9 mouse cellular contexts compared by ENCODE assay signal in the genomic region with DNA sequence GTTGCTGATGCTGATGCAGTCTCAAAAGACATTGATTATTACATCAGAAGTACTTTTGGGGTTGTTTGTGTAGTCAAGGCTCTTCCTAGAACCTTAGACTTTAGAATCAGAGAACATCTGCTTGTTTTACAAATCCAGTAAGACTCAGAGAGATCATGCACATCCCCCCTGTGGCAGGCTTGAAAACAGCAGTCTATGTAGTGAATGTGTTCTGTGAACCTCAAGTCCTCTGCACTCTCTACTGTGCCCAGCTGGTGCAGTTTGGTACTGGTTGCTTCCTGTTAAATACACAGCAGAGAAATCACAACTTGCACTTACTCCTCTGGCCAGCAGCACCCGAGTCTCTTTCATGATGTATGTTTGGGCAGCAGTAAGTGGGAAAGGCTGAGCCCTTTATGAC. TPM values are rescaled to one million over a fixed set of nuclear protein-coding genes. Genes with fewer than 3 reads are reported as not detected.
A peak's percentile ranks its signal among the peaks of the same experiment; 100 is the strongest.
DNase-seq lines count a peak whose midpoint lies in the region; ATAC-seq and TF ChIP-seq lines count a peak whose summit lies in the region.
"Had no signal": no experiment of that assay in that cellular context is flagged by ENCODE, and none has a peak within 500 bp of the region (broad histone marks: within the 10 kb centered on the region; RNA-seq: fewer than 3 reads in every experiment).

No protein-coding gene starts in this region.

- peak; percentile 72 for TF ChIP-seq CTCF in heart, adult 2 months (IDR thresholded peaks at IDR 0.05)
- TF ChIP-seq CTCF in MEL (IDR thresholded peaks at IDR 0.05 in 2 of 3, conservative IDR thresholded peaks at IDR 0.05 in 1 of 3; ENCODE audit: control insufficient read depth in 1 of 3, insufficient read depth in 1 of 3, low read depth in 2 of 3, low read length in 3 of 3, poor library complexity in 1 of 3, severe bottlenecking in 1 of 3), result peak in 2 of 3 experiments; percentile 54 to 66; a peak in 4 of 6 replicates

- TF ChIP-seq POLR2A in heart, adult 2 months (IDR thresholded peaks at IDR 0.05; ENCODE audit: insufficient read depth, low read depth, low read length), result no peak
- no peak for TF ChIP-seq POLR2A in MEL (IDR thresholded peaks at IDR 0.05; ENCODE audit: control insufficient read depth in 1 of 2, insufficient read depth in 1 of 2, low read depth in 1 of 2, low read length in 2 of 2, poor library complexity in 1 of 2)

- no peak overlapping the region for H3K9ac ChIP-seq in heart, adult 2 months (ENCODE audit: low read depth, low read length)
- H3K9ac ChIP-seq in heart, embryonic 12.5 days, result no peak overlapping the region
- no peak overlapping the region for H3K9ac ChIP-seq in MEL (ENCODE audit: control insufficient read depth, low read depth, low read length, poor library complexity, severe bottlenecking)
- no peak overlapping the region for H3K9ac ChIP-seq in embryonic facial prominence, embryonic 11.5 days (replicated peaks; ENCODE audit: low read length)
- H3K9ac ChIP-seq in liver, embryonic 12.5 days, result no peak overlapping the region
- H3K9ac ChIP-seq: limb, embryonic 13.5 days had no signal

- ATAC-seq in heart, embryonic 12.5 days (ENCODE audit: insufficient number of reproducible peaks, low FRiP score), result no peak
- no peak for ATAC-seq in embryonic facial prominence, embryonic 11.5 days (replicated peaks; ENCODE audit: insufficient number of reproducible peaks, low FRiP score, low TSS enrichment, low read depth)
- peak; percentile 67 for ATAC-seq in liver, embryonic 12.5 days

- H3K27me3 ChIP-seq in heart, adult 2 months (ENCODE audit: control insufficient read depth, insufficient read depth, low read length), result no peaks in the 10 kb centered on the region
- 0 out of 2 replicates have a peak, but pooled peaks cover 3% of the 10 kb centered on the region for H3K27me3 ChIP-seq in heart, embryonic 12.5 days (replicated peaks)
- no peaks in the 10 kb centered on the region for H3K27me3 ChIP-seq in MEL (ENCODE audit: control insufficient read depth in 1 of 2, insufficient read depth in 2 of 2, low read length in 2 of 2)
- no peaks in the 10 kb centered on the region for H3K27me3 ChIP-seq in embryonic facial prominence, embryonic 11.5 days (ENCODE audit: control insufficient read depth, insufficient read depth, low read length)
- H3K27me3 ChIP-seq in liver, embryonic 12.5 days (replicated peaks), result no peaks in the 10 kb centered on the region
- H3K27me3 ChIP-seq: limb, embryonic 13.5 days had no signal

- no peak overlapping the region for H3K4me2 ChIP-seq in heart, embryonic 12.5 days
- H3K4me2 ChIP-seq in embryonic facial prominence, embryonic 11.5 days (ENCODE audit: low read depth, low read length), result no peak overlapping the region
- H3K4me2 ChIP-seq in liver, embryonic 12.5 days, result 0 out of 2 replicates have a peak overlapping the region, but pooled peaks have one; percentile 4
- H3K4me2 ChIP-seq: limb, embryonic 13.5 days had no signal

- TF ChIP-seq RAD21 in MEL (IDR thresholded peaks at IDR 0.05; ENCODE audit: low read depth, low read length), result peak; percentile 49

- TF ChIP-seq EP300 in heart, adult 2 months (IDR thresholded peaks at IDR 0.05; ENCODE audit: insufficient read depth, low read depth, low read length), result no peak
- TF ChIP-seq EP300 in MEL (IDR thresholded peaks at IDR 0.05; ENCODE audit: low read depth in 1 of 2, low read length in 2 of 2), result no peak

- H3K36me3 ChIP-seq in heart, adult 2 months (ENCODE audit: control insufficient read depth, insufficient read depth, low read length), result no peaks in the 10 kb centered on the region
- no peaks in the 10 kb centered on the region for H3K36me3 ChIP-seq in heart, embryonic 12.5 days
- H3K36me3 ChIP-seq in MEL (ENCODE audit: control insufficient read depth in 1 of 2, insufficient read depth in 2 of 2, low read length in 2 of 2), result no peaks in the 10 kb centered on the region
- no peaks in the 10 kb centered on the region for H3K36me3 ChIP-seq in embryonic facial prominence, embryonic 11.5 days (replicated peaks; ENCODE audit: control insufficient read depth, insufficient read depth, low read depth, low read length)
- H3K36me3 ChIP-seq in liver, embryonic 12.5 days, result no peaks in the 10 kb centered on the region
- H3K36me3 ChIP-seq: limb, embryonic 13.5 days had no signal

- no peak for DNase-seq in heart, adult 2 months
- DNase-seq in MEL (ENCODE audit: low read depth, low spot score), result peak; percentile 86
- DNase-seq in embryonic facial prominence, embryonic 11.5 days (ENCODE audit: low spot score), result peak; percentile 64
- DNase-seq in kidney, adult 8-10 months, result peak; percentile 50 to 78
- peak; percentile 70 for DNase-seq in retina, postnatal 1 day
- DNase-seq in cerebellum, adult 8-10 months, result no peak

- H3K4me3 ChIP-seq in heart, adult 2 months, result no peak overlapping the region
- H3K4me3 ChIP-seq in heart, embryonic 12.5 days, result no peak overlapping the region
- no peak overlapping the region for H3K4me3 ChIP-seq in MEL (ENCODE audit: control insufficient read depth in 1 of 2, insufficient read depth in 1 of 2, low read depth in 2 of 2, low read length in 2 of 2)
- no peak overlapping the region for H3K4me3 ChIP-seq in embryonic facial prominence, embryonic 11.5 days (ENCODE audit: low read depth, low read length)
- no peak overlapping the region for H3K4me3 ChIP-seq in liver, embryonic 12.5 days
- H3K4me3 ChIP-seq: limb, embryonic 13.5 days had no signal

- H3K4me1 ChIP-seq in heart, adult 2 months (ENCODE audit: control insufficient read depth, insufficient read depth, low read length), result no peaks in the 10 kb centered on the region
- H3K4me1 ChIP-seq in heart, embryonic 12.5 days (replicated peaks), result no peaks in the 10 kb centered on the region
- no peaks in the 10 kb centered on the region for H3K4me1 ChIP-seq in MEL (ENCODE audit: control insufficient read depth in 1 of 2, insufficient read depth in 2 of 2, low read length in 2 of 2)
- H3K4me1 ChIP-seq in embryonic facial prominence, embryonic 11.5 days (ENCODE audit: control insufficient read depth, insufficient read depth, low read length), result no peaks in the 10 kb centered on the region
- H3K4me1 ChIP-seq in liver, embryonic 12.5 days, result peaks cover 14% of the 10 kb centered on the region
- H3K4me1 ChIP-seq: limb, embryonic 13.5 days had no signal

- H3K27ac ChIP-seq in heart, adult 2 months, result no peak overlapping the region
- no peak overlapping the region for H3K27ac ChIP-seq in heart, embryonic 12.5 days (ENCODE audit: poor library complexity, severe bottlenecking)
- H3K27ac ChIP-seq in MEL (ENCODE audit: control insufficient read depth, low read depth, low read length), result no peak overlapping the region
- H3K27ac ChIP-seq in embryonic facial prominence, embryonic 11.5 days (replicated peaks; ENCODE audit: low read depth, low read length), result no peak overlapping the region
- no peak overlapping the region for H3K27ac ChIP-seq in liver, embryonic 12.5 days
- H3K27ac ChIP-seq: limb, embryonic 13.5 days had no signal

- H3K79me2 ChIP-seq in heart, adult 2 months (replicated peaks; ENCODE audit: control insufficient read depth, insufficient read depth, low read length), result no peaks in the 10 kb centered on the region
- H3K79me2 ChIP-seq in MEL (ENCODE audit: control insufficient read depth, insufficient read depth, low read length, poor library complexity), result no peaks in the 10 kb centered on the region

- intact Hi-C loops in heart, adult 2 months (cut with DNase I), result no loop called here

- H3K9me3 ChIP-seq in heart, embryonic 12.5 days (replicated peaks), result peaks cover 3% of the 10 kb centered on the region; the same call in 1 of the 2 replicates
- H3K9me3 ChIP-seq in MEL (replicated peaks; ENCODE audit: insufficient read depth, low read length), result no peaks in the 10 kb centered on the region
- H3K9me3 ChIP-seq in embryonic facial prominence, embryonic 11.5 days (replicated peaks; ENCODE audit: control insufficient read depth, low read length), result no peaks in the 10 kb centered on the region
- no peaks in the 10 kb centered on the region for H3K9me3 ChIP-seq in liver, embryonic 12.5 days (replicated peaks)
- H3K9me3 ChIP-seq: limb, embryonic 13.5 days had no signal

- WGBS in heart, adult 2 months, result 14% methylated on average over 1 of the region's 1 CpGs
- 25% methylated on average over 1 of the region's 1 CpGs for WGBS in heart, embryonic 12.5 days
- WGBS in embryonic facial prominence, embryonic 11.5 days, result 38% methylated on average over 1 of the region's 1 CpGs
- 13% methylated on average over 1 of the region's 1 CpGs for WGBS in liver, embryonic 12.5 days (ENCODE audit: insufficient replicate concordance)

TF ChIP-seq in MEL, 35 proteins besides CTCF, POLR2A, EP300 and RAD21:
- TF ChIP-seq SMC3 (IDR thresholded peaks at IDR 0.05; ENCODE audit: low read depth, low read length) (peak; percentile 50), POLR2AphosphoS5 (IDR thresholded peaks at IDR 0.05; ENCODE audit: borderline replicate concordance, low read depth, low read length) (no peak), GABPA (IDR thresholded peaks at IDR 0.05; ENCODE audit: low read depth, low read length) (no peak), E2F4 (IDR thresholded peaks at IDR 0.05; ENCODE audit: borderline replicate concordance, low read depth, low read length) (no peak), ZC3H11A (IDR thresholded peaks at IDR 0.05; ENCODE audit: low read depth, low read length) (peak; percentile 29; the same call in 1 of the 2 replicates)

RNA-seq across cellular contexts. Expression of a gene that starts 11.6 kb away (rescaled TPM):
- total RNA-seq in heart, adult 2 months (2021), result 1 to 10 TPM; 6.0 to 7.1 TPM
- polyA plus RNA-seq in heart, adult 2 months (2012; rRNA removed), result 6.9 and 8.0 TPM in 2 replicates
- 20.5 and 22.9 TPM in 2 replicates for polyA plus RNA-seq in heart, embryonic 12.5 days (2016; fragmentation: Nextera tagmentation; extraction: Ambion mirVana)
- total RNA-seq in MEL (2012; rRNA removed), result 18.6 and 20.6 TPM in 2 replicates
- 10 to 100 TPM in 1 of 2 experiments, not detected in 1; 24.9 TPM for polyA plus RNA-seq in MEL (2012; ENCODE audit: insufficient read depth in 1 of 2, insufficient read length in 2 of 2, low read depth in 1 of 2, low replicate concordance in 2 of 2, missing spikeins in 1 of 2)
- polyA plus RNA-seq in embryonic facial prominence, embryonic 11.5 days (2014; fragmentation: Nextera tagmentation; extraction: Ambion mirVana), result 40.4 and 43.6 TPM in 2 replicates
- polyA plus RNA-seq in liver, embryonic 12.5 days (2016; fragmentation: Nextera tagmentation; extraction: Ambion mirVana), result 22.6 and 26.3 TPM in 2 replicates

Comparison
In these comparisons a context has a peak if more than half of its experiments do, and no peak if none do; other contexts are left out.
1. DNase-seq: peak in MEL (single experiment), embryonic facial prominence, embryonic 11.5 days (single experiment), kidney, adult 8-10 months (2 of 2) and retina, postnatal 1 day (single experiment); none in heart, adult 2 months (0 of 2) and cerebellum, adult 8-10 months (single experiment).